Mouse (Mus musculus): Measurements from ENCODE around the gene Trim39.
"Not testable (repeated sequence)": the region's sequence is repeated elsewhere in the genome, so short reads cannot be mapped to it uniquely, and the experiment has no call there.

Trim39 gene

DNA sequence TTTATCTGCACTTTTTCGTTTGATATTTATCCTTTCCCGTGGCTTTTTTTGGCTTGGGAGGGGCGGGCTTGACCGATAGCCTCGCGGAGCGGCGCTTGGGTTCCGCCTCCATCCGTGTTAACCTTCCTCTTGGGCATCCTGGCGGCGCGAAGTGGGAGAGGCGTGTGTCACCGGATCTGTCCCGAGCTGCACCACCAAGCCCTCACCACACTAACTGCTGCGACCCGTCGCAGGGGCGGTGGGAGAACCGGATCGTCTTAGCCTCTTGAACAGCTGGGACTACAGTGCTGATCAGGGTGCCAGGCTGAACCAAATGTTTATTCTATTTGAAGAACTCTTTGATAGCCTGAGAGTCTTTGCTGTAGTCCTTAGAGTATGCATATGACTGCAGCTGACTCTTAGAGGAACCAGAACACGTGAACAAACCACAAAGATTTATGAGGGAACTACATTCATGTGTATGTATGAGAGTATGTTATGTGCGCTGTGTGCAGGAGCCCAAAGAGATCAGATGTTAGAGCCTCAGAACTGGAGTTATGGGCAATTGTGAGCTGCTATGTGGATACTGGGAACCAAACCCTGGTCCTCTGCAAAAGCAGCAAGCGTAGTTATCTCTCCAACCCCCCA is 19.7 kb downstream of the Trim39 start:
- DNase-seq (ENCODE audit: inconsistent age in 2 of 2, low spot score in 1 of 2), result peak; percentile 50 to 72

- DNase-seq (ENCODE audit: inconsistent age in 2 of 2, low spot score in 1 of 2), result no peak
Observed at GRCm38 (mm10) chr17:36248886-36249285, 23.2 kb downstream of the Trim39 start.

GRCm38 (mm10) chr17:36245741-36246140 is 26.3 kb downstream of the Trim39 start:
- no peak for DNase-seq (ENCODE audit: inconsistent age in 2 of 2, low spot score in 1 of 2)

- DNase-seq (ENCODE audit: inconsistent age in 2 of 2, low spot score in 1 of 2), result no peak
Observed at GRCm38 (mm10) chr17:36244031-36244430, 28.0 kb downstream of the Trim39 start.

- no peak for DNase-seq (ENCODE audit: inconsistent age in 2 of 2, low spot score in 1 of 2)
Observed at GRCm38 (mm10) chr17:36240637-36241213, 31.3 kb downstream of the Trim39 start.

DNA sequence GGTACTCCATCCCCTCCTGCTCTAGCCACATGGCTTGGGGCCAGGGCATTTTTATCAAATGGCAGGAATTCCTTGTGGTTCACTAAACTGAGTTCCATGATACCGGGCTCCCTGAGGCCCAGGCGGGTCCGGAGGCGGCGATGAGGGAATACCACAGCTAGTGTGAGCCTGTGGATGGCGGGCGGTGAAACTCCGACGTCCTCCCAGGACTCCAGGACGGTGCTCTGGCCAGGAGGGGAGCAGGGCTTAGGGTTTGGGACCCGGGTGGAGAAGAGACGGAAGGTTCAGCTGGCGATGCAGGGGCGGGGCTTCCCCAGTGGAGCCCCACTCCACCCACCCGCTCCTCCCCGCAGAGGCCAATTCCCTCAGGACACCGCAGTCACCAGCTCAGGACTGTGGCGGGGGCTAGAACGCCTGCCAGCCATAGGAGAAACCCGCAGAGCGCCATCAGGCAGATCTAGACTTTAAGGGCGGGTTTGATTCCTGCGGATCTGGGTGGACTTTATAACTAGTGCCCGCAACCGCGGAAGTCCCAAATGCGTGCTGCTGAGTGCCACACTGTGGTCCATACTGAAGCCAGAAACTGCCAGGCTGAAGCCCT is 34.6 kb downstream of the Trim39 start:
- DNase-seq (ENCODE audit: inconsistent age in 2 of 2, low spot score in 1 of 2), result peak; percentile 30 to 68

DNA sequence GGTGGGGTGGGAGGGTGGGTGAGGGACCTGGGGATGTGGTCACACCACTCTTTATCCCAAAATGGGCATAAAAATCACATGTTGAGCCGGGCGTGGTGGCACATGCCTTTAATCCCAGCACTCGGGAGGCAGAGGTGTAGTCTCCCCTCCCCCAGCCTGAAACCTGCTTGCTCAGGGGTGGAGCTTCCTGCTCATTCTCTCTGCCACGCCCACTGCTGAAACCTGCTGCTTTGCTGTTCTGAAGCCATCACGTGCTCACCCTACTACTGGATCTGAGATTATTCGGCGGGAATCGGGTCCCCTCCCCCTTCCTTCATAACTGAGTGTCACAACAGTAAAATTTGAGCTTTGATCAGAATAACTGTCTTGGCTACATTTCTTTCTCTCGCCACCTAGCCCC is 36.7 kb downstream of the Trim39 start:
- DNase-seq (ENCODE audit: inconsistent age in 2 of 2, low spot score in 1 of 2), result not testable (repeated sequence)

DNA sequence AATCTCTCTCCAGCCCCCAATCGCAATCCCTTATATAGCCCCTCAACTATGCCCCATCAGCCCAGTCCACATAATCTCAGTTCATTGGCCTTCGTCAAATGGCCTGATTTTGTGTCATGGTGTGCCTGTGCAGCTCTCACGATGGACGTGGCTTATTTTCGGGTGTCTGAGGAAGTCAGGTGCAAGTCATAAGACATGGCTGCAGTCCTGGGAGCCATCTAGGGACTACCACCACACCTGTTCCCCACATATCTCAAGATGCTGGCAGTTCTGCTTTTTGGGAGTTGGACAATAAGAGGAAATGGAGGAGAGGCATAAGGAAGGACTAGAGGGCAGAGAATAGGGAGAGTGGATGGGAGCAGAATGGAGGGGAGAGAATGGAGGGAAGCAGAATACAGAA is 38.5 kb downstream of the Trim39 start:
- no peak for DNase-seq (ENCODE audit: inconsistent age in 2 of 2, low spot score in 1 of 2)

GRCm38 (mm10) chr17:36231318-36231717 is 40.7 kb downstream of the Trim39 start:
- peak; percentile 76 to 91 for DNase-seq (ENCODE audit: inconsistent age in 2 of 2, low spot score in 1 of 2)

DNA sequence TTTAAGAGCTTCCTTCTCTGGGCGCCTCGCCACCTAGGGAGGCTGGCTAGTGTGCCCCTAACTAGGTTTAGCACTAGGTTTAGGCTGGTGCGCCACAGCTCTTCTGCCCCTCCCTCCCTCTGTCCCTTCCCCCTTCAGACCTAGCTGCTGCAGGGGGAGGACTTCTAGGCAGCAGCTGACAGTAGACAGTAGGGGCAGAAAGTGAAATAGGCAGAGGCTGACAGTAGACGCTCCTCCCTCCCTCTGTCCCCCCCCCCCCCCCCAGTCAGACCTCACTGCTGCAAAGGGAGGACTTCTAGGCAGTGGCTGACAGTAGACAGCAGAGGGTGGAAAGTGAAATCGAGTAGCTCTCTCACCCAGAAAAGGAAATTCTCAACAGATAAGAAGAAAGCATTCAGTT is 43.0 kb downstream of the Trim39 start:
- no peak for DNase-seq (ENCODE audit: inconsistent age in 2 of 2, low spot score in 1 of 2)

DNA sequence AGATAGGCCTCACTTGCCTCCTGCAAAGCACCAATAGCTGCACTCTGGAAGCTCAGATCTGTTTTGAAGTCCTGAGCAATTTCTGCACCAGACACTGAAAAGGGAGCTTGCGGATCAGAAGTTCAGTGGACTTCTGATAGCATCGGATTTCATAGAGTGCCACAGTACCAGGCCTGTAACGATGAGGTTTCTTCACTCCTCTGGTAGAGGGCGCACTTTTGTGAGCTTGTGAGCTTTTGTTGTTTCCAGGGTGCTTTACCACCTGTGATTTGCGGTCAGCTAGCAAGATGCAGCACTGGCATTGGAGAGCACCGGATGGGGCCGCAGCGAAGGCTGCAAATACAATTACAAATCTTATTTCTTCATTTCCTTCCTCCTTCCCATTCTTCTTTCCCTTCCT is 45.1 kb downstream of the Trim39 start:
- DNase-seq (ENCODE audit: inconsistent age in 2 of 2, low spot score in 1 of 2), result peak in 1 of 2 experiments; percentile 56

- DNase-seq (ENCODE audit: inconsistent age in 2 of 2, low spot score in 1 of 2), result no peak
Observed at GRCm38 (mm10) chr17:36225231-36225824, 46.7 kb downstream of the Trim39 start.

GRCm38 (mm10) chr17:36224451-36224850 is 47.6 kb downstream of the Trim39 start:
- DNase-seq (ENCODE audit: inconsistent age in 2 of 2, low spot score in 1 of 2), result no peak

GRCm38 (mm10) chr17:36218594-36219155 is 53.4 kb downstream of the Trim39 start:
- DNase-seq (ENCODE audit: inconsistent age in 2 of 2, low spot score in 1 of 2), result no peak

DNA sequence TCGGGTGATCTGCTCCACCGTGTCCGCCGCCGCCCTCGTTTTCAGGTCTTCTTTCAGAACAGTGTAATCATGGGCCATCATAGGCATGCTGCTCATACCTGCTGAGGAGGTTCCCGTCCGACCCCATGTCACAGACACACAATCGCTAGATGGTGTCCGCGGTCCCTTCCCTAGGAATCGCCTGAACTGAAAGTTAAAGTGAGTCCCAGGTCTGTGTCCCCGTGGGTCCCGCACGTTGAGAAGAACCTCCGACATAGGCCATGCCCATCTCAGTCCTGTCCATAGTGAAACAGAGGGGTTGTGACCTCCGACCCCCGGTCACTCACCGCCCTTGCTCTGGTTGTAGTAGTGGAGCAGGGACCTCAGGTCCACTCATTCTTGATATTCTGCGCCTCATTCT is 56.5 kb downstream of the Trim39 start:
- DNase-seq (ENCODE audit: inconsistent age in 2 of 2, low spot score in 1 of 2), result no peak
